Mouse (Mus musculus) inflammation-experienced regulatory T-cells, adult 6 months (primary cell): ENCODE measurements around the gene Slco2b1. TPM values are rescaled to one million over a fixed set of nuclear protein-coding genes. Genes with fewer than 3 reads are reported as not detected.

Experiments
- ATAC-seq: one replicate; pipeline ENCODE4 v1.8.0; 2017
- polyA plus RNA-seq, 3 experiments: library from polyadenylated mRNA; unstranded; fragments of 100-300 nt; shearing (Covaris generic); gene quantifications; one replicate each; pipeline ENCODE4 v1.2.1; 2017

Slco2b1 gene
- polyA plus RNA-seq, 3 experiments from 2014 or later = not detected

GRCm38 (mm10) chr7:99648623-99649022 is 62.5 kb downstream of the Slco2b1 start:
- no peak for ATAC-seq

DNA sequence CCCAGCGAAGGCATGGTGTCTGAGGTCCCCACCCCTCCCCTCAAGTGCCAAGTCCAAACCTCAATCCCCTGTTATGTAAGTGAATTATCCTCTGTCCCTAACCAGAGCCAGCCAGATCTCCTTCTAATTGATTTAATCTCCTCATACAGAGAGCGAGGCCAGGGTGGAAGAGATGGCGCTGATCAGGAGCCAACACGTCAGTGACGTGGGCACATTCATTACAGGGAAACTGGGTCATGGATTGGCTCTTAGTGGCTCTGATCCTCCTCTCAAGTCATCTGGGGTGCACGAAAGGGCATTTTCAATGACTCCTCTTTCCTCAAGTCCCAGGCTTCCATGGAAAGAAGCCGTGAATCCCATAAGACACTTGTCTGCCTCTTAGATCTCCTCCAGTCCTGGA is 66.4 kb downstream of the Slco2b1 start:
- no peak for ATAC-seq

- no peak for ATAC-seq
These were observed 69.1 kb downstream of the Slco2b1 start for GRCm38 (mm10) chr7:99642078-99642477.

GRCm38 (mm10) chr7:99641245-99641644 is 69.9 kb downstream of the Slco2b1 start:
- ATAC-seq = no peak

- ATAC-seq = no peak
These were observed 77.0 kb downstream of the Slco2b1 start for GRCm38 (mm10) chr7:99633966-99634665.

- no peak for ATAC-seq
These were observed 78.9 kb downstream of the Slco2b1 start for GRCm38 (mm10) chr7:99632286-99632685.

DNA sequence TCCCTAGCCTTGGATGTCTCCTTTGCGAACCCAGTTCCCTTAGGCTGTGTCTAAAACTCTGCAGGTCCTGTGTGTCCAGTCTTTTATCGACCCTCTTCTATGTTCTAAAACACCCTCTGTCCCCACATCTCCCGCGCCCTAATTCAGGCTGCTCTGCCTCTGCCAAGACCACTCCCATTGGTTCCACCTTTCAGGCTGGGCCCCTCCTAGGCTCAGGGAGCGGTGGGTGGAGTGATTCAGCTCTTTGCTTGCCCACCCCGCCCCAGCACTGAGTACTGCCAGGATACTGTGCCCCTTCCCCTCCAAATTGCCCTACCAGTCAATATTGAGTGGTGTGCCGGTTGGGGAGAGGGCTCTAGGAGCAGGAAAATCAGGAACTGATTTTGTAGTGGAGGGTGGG is 83.8 kb downstream of the Slco2b1 start:
- no peak for ATAC-seq

- no peak for ATAC-seq
These were observed 84.5 kb downstream of the Slco2b1 start, which contains the start of gene Tpbgl for GRCm38 (mm10) chr7:99626376-99627270. Gene Tpbgl, minus strand, starts transcription at chr7:99627103.

GRCm38 (mm10) chr7:99625722-99626375 is 85.3 kb downstream of the Slco2b1 start:
- ATAC-seq = peak; percentile 85

- peak; percentile 25 for ATAC-seq
These were observed 92.3 kb downstream of the Slco2b1 start for GRCm38 (mm10) chr7:99618860-99619259.

- no peak for ATAC-seq
These were observed 92.9 kb downstream of the Slco2b1 start for GRCm38 (mm10) chr7:99618264-99618663.

Other genes starting within 250 kb of the Slco2b1 start
- under 1 TPM in 1 of 3 experiments, not detected in 2; 0.52 TPM for gene Klhl35, start 245.3 kb downstream of the Slco2b1 start, polyA plus RNA-seq
- 1,000 to 10,000 TPM; 2,539 to 3,992 (median 2,708) TPM for gene Rps3, start 227.6 kb downstream of the Slco2b1 start, polyA plus RNA-seq
- 10 to 100 TPM in 2 of 3 experiments, 1 to 10 TPM in 1; 6.1 to 11.1 (median 10.6) TPM for gene Arrb1, start 175.9 kb downstream of the Slco2b1 start, polyA plus RNA-seq
- gene Tpbgl, start 84.2 kb downstream of the Slco2b1 start, polyA plus RNA-seq = under 1 TPM in 1 of 3 experiments, not detected in 2; 0.72 TPM
- not detected for gene Olfr520, start 18.9 kb upstream of the Slco2b1 start, polyA plus RNA-seq
- gene Olfr521, start 52.2 kb upstream of the Slco2b1 start, polyA plus RNA-seq = not detected
- 10 to 100 TPM; 27.1 to 30.3 (median 28.6) TPM for gene Neu3, start 117.1 kb upstream of the Slco2b1 start, polyA plus RNA-seq
- not detected for gene Xrra1, start 147.8 kb upstream of the Slco2b1 start, polyA plus RNA-seq
- 100 to 1,000 TPM; 456 to 534 (median 479) TPM for gene Spcs2, start 152.1 kb upstream of the Slco2b1 start, polyA plus RNA-seq